Mouse (Mus musculus) heart, embryonic 14.5 days (tissue): ENCODE measurements around the gene Fyn. TPM values are rescaled to one million over a fixed set of nuclear protein-coding genes. Genes with fewer than 3 reads are reported as not detected.

ENCODE experiments used
- ATAC-seq: fragments of 200-750 bp; cut with Nextera tagmentation; 2 replicates; pipeline ENCODE4 v1.8.0; 2017; ENCODE audit warnings: low read depth, moderate TSS enrichment; ENCODE audit not compliant: insufficient number of reproducible peaks, insufficient read depth, low FRiP score
- H3K27ac ChIP-seq, 2 experiments: fragments of 200-500 bp in 1 of 2; fragments of 300-500 bp in 1 of 2; sonication (generic) in 1 of 2; replicated peaks in 1 of 2; 2 replicates each; pipeline ENCODE4 v1.5.1; 2012 to 2014; ENCODE audit warnings: low read depth in 2 of 2, low read length in 2 of 2, control low read depth in 1 of 2, mild to moderate bottlenecking in 1 of 2, mixed read lengths in 1 of 2; ENCODE audit not compliant: control insufficient read depth in 1 of 2, insufficient read depth in 1 of 2
- H3K27me3 ChIP-seq: fragments of 300-500 bp; sonication (generic); 2 replicates; pipeline ENCODE4 v1.6.1; 2014; ENCODE audit warnings: mild to moderate bottlenecking, low read length, control low read depth; ENCODE audit not compliant: control insufficient read depth, insufficient read depth
- H3K36me3 ChIP-seq: fragments of 300-500 bp; sonication (generic); 2 replicates; pipeline ENCODE4 v1.6.1; 2014; ENCODE audit warnings: mild to moderate bottlenecking, control low read depth, low read length, mixed read lengths; ENCODE audit not compliant: control insufficient read depth, insufficient read depth
- H3K4me1 ChIP-seq, 2 experiments: fragments of 200-500 bp in 1 of 2; fragments of 300-500 bp in 1 of 2; sonication (generic) in 1 of 2; 2 replicates each; pipeline ENCODE4 v1.6.1; 2012 to 2014; ENCODE audit warnings: low read length in 2 of 2, control low read depth in 1 of 2, mixed read lengths in 1 of 2; ENCODE audit not compliant: control insufficient read depth in 2 of 2, insufficient read depth in 2 of 2
- H3K4me2 ChIP-seq: fragments of 300-500 bp; sonication (generic); 2 replicates; pipeline ENCODE4 v1.6.1; 2014; ENCODE audit warnings: mild to moderate bottlenecking, low read length
- H3K4me3 ChIP-seq, 2 experiments: fragments of 200-500 bp in 1 of 2; fragments of 300-500 bp in 1 of 2; sonication (generic) in 1 of 2; 2 replicates each; pipeline ENCODE4 v1.5.1; 2012 to 2014; ENCODE audit warnings: low read length in 2 of 2, mild to moderate bottlenecking in 2 of 2, control low read depth in 1 of 2, low read depth in 1 of 2, moderate library complexity in 1 of 2; ENCODE audit not compliant: control insufficient read depth in 1 of 2, insufficient read depth in 1 of 2
- H3K9ac ChIP-seq: fragments of 300-500 bp; sonication (generic); 2 replicates; pipeline ENCODE4 v1.6.1; 2014; ENCODE audit warnings: mild to moderate bottlenecking, low read length
- H3K9me3 ChIP-seq: fragments of 300-500 bp; sonication (generic); 2 replicates; pipeline ENCODE4 v1.6.1; 2016; ENCODE audit warnings: low read length, control low read depth; ENCODE audit not compliant: control insufficient read depth
- WGBS: fragments of 180-500 bp; shearing (Covaris S2); extraction: QIAGEN DNeasy Blood & Tissue Kit; methylation state at CpG from one replicate; pipeline ENCODE4 v1.1.7; 2014; 5-methylcytosine and 5-hydroxymethylcytosine counted together
- polyA plus RNA-seq: library from polyadenylated mRNA; unstranded; fragments of >200 nt; fragmentation: Nextera tagmentation; extraction: Ambion mirVana; gene quantifications from 2 replicates; pipeline ENCODE4 v1.2.1, GENCODE M21; 2014

Fyn gene
- polyA plus RNA-seq, 1 experiment from 2014 or later, result 20.3 TPM

- WGBS, result 89% methylated on average over 7 of the region's 7 CpGs
- no peaks in the 10 kb centered on the region for H3K36me3 ChIP-seq
- no peak overlapping the region for H3K27ac ChIP-seq
- H3K27me3 ChIP-seq, result no peaks in the 10 kb centered on the region
- H3K9ac ChIP-seq, result no peak overlapping the region
- no peak for ATAC-seq
- H3K4me2 ChIP-seq, result no peak overlapping the region
- H3K4me3 ChIP-seq, result no peak overlapping the region
- H3K4me1 ChIP-seq, result peaks cover 11 to 17% of the 10 kb centered on the region in 2 experiments
- no peaks in the 10 kb centered on the region for H3K9me3 ChIP-seq
Observed at GRCm38 (mm10) chr10:39471040-39471713, 102.5 kb downstream of the Fyn start.

GRCm38 (mm10) chr10:39471714-39472531, 103.3 kb downstream of the Fyn start:
- H3K36me3 ChIP-seq, result no peaks in the 10 kb centered on the region
- H3K4me3 ChIP-seq, result no peak overlapping the region
- no peak overlapping the region for H3K27ac ChIP-seq
- no peak for ATAC-seq
- no peak overlapping the region for H3K4me2 ChIP-seq
- H3K9me3 ChIP-seq, result no peaks in the 10 kb centered on the region
- 58% methylated on average over 15 of the region's 15 CpGs for WGBS
- no peaks in the 10 kb centered on the region for H3K27me3 ChIP-seq
- H3K9ac ChIP-seq, result no peak overlapping the region
- peaks cover 11 to 17% of the 10 kb centered on the region in 2 experiments for H3K4me1 ChIP-seq

- H3K4me3 ChIP-seq, result no peak overlapping the region
- H3K27ac ChIP-seq, result no peak overlapping the region
- no peak overlapping the region for H3K9ac ChIP-seq
- ATAC-seq, result no peak
- H3K4me1 ChIP-seq, result peaks cover 11 to 13% of the 10 kb centered on the region in 2 experiments
- no peaks in the 10 kb centered on the region for H3K27me3 ChIP-seq
- 71% methylated on average over 7 of the region's 7 CpGs for WGBS
- no peak overlapping the region for H3K4me2 ChIP-seq
- H3K9me3 ChIP-seq, result no peaks in the 10 kb centered on the region
- H3K36me3 ChIP-seq, result no peaks in the 10 kb centered on the region
Observed at GRCm38 (mm10) chr10:39472923-39473322, 104.3 kb downstream of the Fyn start.

GRCm38 (mm10) chr10:39479361-39479760, 110.7 kb downstream of the Fyn start:
- 64% methylated on average over 1 of the region's 1 CpGs for WGBS
- peaks cover 5% of the 10 kb centered on the region; the same call in 1 of the 2 replicates for H3K9me3 ChIP-seq
- H3K27ac ChIP-seq, result no peak overlapping the region
- ATAC-seq, result no peak
- H3K4me2 ChIP-seq, result no peak overlapping the region
- no peak overlapping the region for H3K9ac ChIP-seq
- 0 out of 2 replicates have a peak, but pooled peaks cover 7% of the 10 kb centered on the region for H3K36me3 ChIP-seq
- H3K27me3 ChIP-seq, result no peaks in the 10 kb centered on the region
- no peak overlapping the region for H3K4me3 ChIP-seq
- H3K4me1 ChIP-seq, result no peaks in the 10 kb centered on the region; a peak in 1 of 4 replicates

GRCm38 (mm10) chr10:39484382-39484826, 115.7 kb downstream of the Fyn start:
- H3K27me3 ChIP-seq, result no peaks in the 10 kb centered on the region
- H3K27ac ChIP-seq, result no peak overlapping the region
- 0 out of 2 replicates have a peak, but pooled peaks cover 7% of the 10 kb centered on the region for H3K36me3 ChIP-seq
- no peak for ATAC-seq
- no peak overlapping the region for H3K4me3 ChIP-seq
- no peak overlapping the region for H3K9ac ChIP-seq
- H3K9me3 ChIP-seq, result peaks cover 5% of the 10 kb centered on the region; the same call in 1 of the 2 replicates
- WGBS, result 54% methylated on average over 8 of the region's 8 CpGs
- no peak overlapping the region for H3K4me2 ChIP-seq
- peaks cover 14 to 29% of the 10 kb centered on the region in 2 experiments for H3K4me1 ChIP-seq

GRCm38 (mm10) chr10:39484892-39485291, 116.2 kb downstream of the Fyn start:
- Histone ChIP-seq H3K9ac (no peak overlapping the region), H3K4me3 (no peak overlapping the region), H3K9me3 (peaks cover 5% of the 10 kb centered on the region; the same call in 1 of the 2 replicates), H3K27ac (no peak overlapping the region), H3K36me3 (0 out of 2 replicates have a peak, but pooled peaks cover 7% of the 10 kb centered on the region), H3K4me1 (peaks cover 14 to 29% of the 10 kb centered on the region in 2 experiments), H3K4me2 (no peak overlapping the region), H3K27me3 (no peaks in the 10 kb centered on the region)
- WGBS, result 56% methylated on average over 6 of the region's 6 CpGs
- no peak for ATAC-seq

- 87% methylated on average over 4 of the region's 4 CpGs for WGBS
- ATAC-seq, result no peak
- peaks cover 14 to 29% of the 10 kb centered on the region in 2 experiments for H3K4me1 ChIP-seq
Observed at GRCm38 (mm10) chr10:39485939-39486338, 117.3 kb downstream of the Fyn start.

More at GRCm38 (mm10) chr10:39485939-39486338, 117.3 kb downstream of the Fyn start:
- no peak overlapping the region for H3K4me3 ChIP-seq
- no peak overlapping the region for H3K27ac ChIP-seq
- peaks cover 5% of the 10 kb centered on the region; the same call in 1 of the 2 replicates for H3K9me3 ChIP-seq
- H3K36me3 ChIP-seq, result 0 out of 2 replicates have a peak, but pooled peaks cover 7% of the 10 kb centered on the region
- no peak overlapping the region; the same call in 1 of the 2 replicates for H3K9ac ChIP-seq
- H3K4me2 ChIP-seq, result no peak overlapping the region
- H3K27me3 ChIP-seq, result no peaks in the 10 kb centered on the region
